Mouse (Mus musculus) brown adipose tissue, adult 24 weeks (tissue): ENCODE data around the gene Catip. TPM values are rescaled to one million over a fixed set of nuclear protein-coding genes. Genes with fewer than 3 reads are reported as not detected.

Experiments used
- H3K27ac ChIP-seq: fragments of 200-500 bp; replicated peaks from 2 replicates; pipeline ENCODE4 v1.5.1; 2012; ENCODE audit warnings: low read depth, mild to moderate bottlenecking, low read length
- H3K4me1 ChIP-seq: fragments of 200-500 bp; 2 replicates; pipeline ENCODE4 v1.6.1; 2012; ENCODE audit warnings: low read length, mixed read lengths; ENCODE audit not compliant: control insufficient read depth, insufficient read depth, insufficient read length
- H3K4me3 ChIP-seq: fragments of 200-500 bp; 2 replicates; pipeline ENCODE4 v1.5.1; 2012; ENCODE audit warnings: low read depth, mild to moderate bottlenecking, low read length, moderate library complexity; ENCODE audit not compliant: insufficient read depth
- polyA plus RNA-seq: library from polyadenylated mRNA; stranded (reverse); fragments of >200 nt; gene quantifications from 2 replicates; pipeline ENCODE4 v1.2.4, GENCODE M21; 2012; ENCODE audit not compliant: missing spikeins, insufficient read depth, insufficient read length

Catip gene
- polyA plus RNA-seq, 1 experiment = not detected

GRCm38 (mm10) chr1:74384525-74384924 is 22.6 kb downstream of the Catip start:
- H3K4me1 ChIP-seq = peaks cover 4% of the 10 kb centered on the region; the same call in 1 of the 2 replicates
- no peak overlapping the region for H3K27ac ChIP-seq
- H3K4me3 ChIP-seq = no peak overlapping the region

GRCm38 (mm10) chr1:74385064-74385463 is 23.2 kb downstream of the Catip start:
- Histone ChIP-seq H3K4me1 (peaks cover 8% of the 10 kb centered on the region; the same call in 1 of the 2 replicates), H3K4me3 (no peak overlapping the region), H3K27ac (no peak overlapping the region)

- H3K4me3 ChIP-seq = no peak overlapping the region
- no peak overlapping the region for H3K27ac ChIP-seq
- peaks cover 8% of the 10 kb centered on the region; the same call in 1 of the 2 replicates for H3K4me1 ChIP-seq
Measured at GRCm38 (mm10) chr1:74385531-74385930, 23.6 kb downstream of the Catip start.

GRCm38 (mm10) chr1:74386363-74386713 is 24.4 kb downstream of the Catip start:
- Histone ChIP-seq H3K27ac (peak overlapping the region; percentile 95), H3K4me3 (peak overlapping the region; percentile 75), H3K4me1 (peaks cover 8% of the 10 kb centered on the region; the same call in 1 of the 2 replicates)

GRCm38 (mm10) chr1:74386714-74387385 is 24.9 kb downstream of the Catip start:
- Histone ChIP-seq H3K4me1 (peaks cover 8% of the 10 kb centered on the region; the same call in 1 of the 2 replicates), H3K4me3 (peak overlapping the region; percentile 75), H3K27ac (peak overlapping the region; percentile 95)

- peaks cover 8% of the 10 kb centered on the region; the same call in 1 of the 2 replicates for H3K4me1 ChIP-seq
Measured at GRCm38 (mm10) chr1:74387386-74387988, 25.6 kb downstream of the Catip start.

GRCm38 (mm10) chr1:74388398-74388920 is 26.6 kb downstream of the Catip start:
- Histone ChIP-seq H3K27ac (no peak overlapping the region), H3K4me3 (no peak overlapping the region), H3K4me1 (peaks cover 8% of the 10 kb centered on the region; the same call in 1 of the 2 replicates)

More at GRCm38 (mm10) chr1:74387386-74387988, 25.6 kb downstream of the Catip start:
- Histone ChIP-seq H3K4me3 (peak overlapping the region; percentile 75), H3K27ac (peak overlapping the region; percentile 95)

- Histone ChIP-seq H3K4me1 (peaks cover 8% of the 10 kb centered on the region; the same call in 1 of the 2 replicates), H3K27ac (peak overlapping the region; percentile 81), H3K4me3 (peak overlapping the region; percentile 19)
Measured at GRCm38 (mm10) chr1:74389831-74390286, 28.0 kb downstream of the Catip start.

GRCm38 (mm10) chr1:74390287-74390906 is 28.5 kb downstream of the Catip start:
- Histone ChIP-seq H3K4me3 (peak overlapping the region; percentile 34), H3K27ac (peak overlapping the region; percentile 66), H3K4me1 (peaks cover 8% of the 10 kb centered on the region; the same call in 1 of the 2 replicates)

- Histone ChIP-seq H3K4me3 (peak within 1 kb of the TSS; percentile 99), H3K4me1 (peaks cover 8% of the 10 kb centered on the region; the same call in 1 of the 2 replicates), H3K27ac (peak within 1 kb of the TSS; percentile 99)
Measured at GRCm38 (mm10) chr1:74390924-74391748, 29.2 kb downstream of the Catip start, which contains the start of gene Ctdsp1. TSS of gene Ctdsp1 (plus strand) at chr1:74391509.

GRCm38 (mm10) chr1:74391844-74392441 is 30.0 kb downstream of the Catip start:
- peak overlapping the region; percentile 99 for H3K27ac ChIP-seq
- peaks cover 8% of the 10 kb centered on the region; the same call in 1 of the 2 replicates for H3K4me1 ChIP-seq
- peak overlapping the region; percentile 99 for H3K4me3 ChIP-seq

- Histone ChIP-seq H3K4me3 (peak overlapping the region; percentile 99), H3K4me1 (peaks cover 7% of the 10 kb centered on the region; the same call in 1 of the 2 replicates), H3K27ac (peak overlapping the region; percentile 99)
Measured at GRCm38 (mm10) chr1:74392446-74392994, 30.6 kb downstream of the Catip start.

- Histone ChIP-seq H3K27ac (no peak overlapping the region; the same call in 1 of the 2 replicates), H3K4me1 (peaks cover 5% of the 10 kb centered on the region; the same call in 1 of the 2 replicates), H3K4me3 (peak overlapping the region; percentile 99)
Measured at GRCm38 (mm10) chr1:74393010-74393409, 31.1 kb downstream of the Catip start.

GRCm38 (mm10) chr1:74393697-74394096 is 31.8 kb downstream of the Catip start:
- H3K4me3 ChIP-seq = no peak overlapping the region
- no peak overlapping the region for H3K27ac ChIP-seq
- peaks cover 5% of the 10 kb centered on the region; the same call in 1 of the 2 replicates for H3K4me1 ChIP-seq
